Mouse (Mus musculus): ENCODE data around the gene Hoxa1.

Gene Hoxa1

GRCm38 (mm10) chr6:52171331-52171730 is 13.2 kb upstream of the Hoxa1 start:
- TF ChIP-seq POU5F1 (IDR thresholded peaks at IDR 0.05; ENCODE audit: borderline replicate concordance, low read length) (no peak), CTCF (conservative IDR thresholded peaks at IDR 0.05; ENCODE audit: low read length) (no peak)
- peaks cover 54% of the 10 kb centered on the region for H3K4me1 ChIP-seq (replicated peaks; ENCODE audit: low read depth, low read length)
- no peaks in the 10 kb centered on the region for H3K36me3 ChIP-seq (ENCODE audit: insufficient read depth, low read length)
- no peak overlapping the region for H3K4me3 ChIP-seq (replicated peaks; ENCODE audit: low read length)
- H3K27me3 ChIP-seq (ENCODE audit: insufficient read depth, low read length), result peaks cover 93% of the 10 kb centered on the region
- no peaks in the 10 kb centered on the region; the same call in 1 of the 2 replicates for H3K9me3 ChIP-seq (ENCODE audit: low read length)

GRCm38 (mm10) chr6:52170898-52171223 is 12.7 kb upstream of the Hoxa1 start:
- H3K4me1 ChIP-seq (replicated peaks; ENCODE audit: low read depth, low read length), result peaks cover 52% of the 10 kb centered on the region
- TF ChIP-seq CTCF (conservative IDR thresholded peaks at IDR 0.05; ENCODE audit: low read length) (no peak), NANOG (IDR thresholded peaks at IDR 0.05; ENCODE audit: borderline replicate concordance, low read length) (no peak), POU5F1 (IDR thresholded peaks at IDR 0.05; ENCODE audit: borderline replicate concordance, low read length) (no peak)
- H3K9me3 ChIP-seq (ENCODE audit: low read length), result no peaks in the 10 kb centered on the region; the same call in 1 of the 2 replicates
- peak overlapping the region; percentile 50 for H3K4me3 ChIP-seq (replicated peaks; ENCODE audit: low read length)
- H3K36me3 ChIP-seq (ENCODE audit: insufficient read depth, low read length), result no peaks in the 10 kb centered on the region
- peaks cover 94% of the 10 kb centered on the region for H3K27me3 ChIP-seq (ENCODE audit: insufficient read depth, low read length)

DNA sequence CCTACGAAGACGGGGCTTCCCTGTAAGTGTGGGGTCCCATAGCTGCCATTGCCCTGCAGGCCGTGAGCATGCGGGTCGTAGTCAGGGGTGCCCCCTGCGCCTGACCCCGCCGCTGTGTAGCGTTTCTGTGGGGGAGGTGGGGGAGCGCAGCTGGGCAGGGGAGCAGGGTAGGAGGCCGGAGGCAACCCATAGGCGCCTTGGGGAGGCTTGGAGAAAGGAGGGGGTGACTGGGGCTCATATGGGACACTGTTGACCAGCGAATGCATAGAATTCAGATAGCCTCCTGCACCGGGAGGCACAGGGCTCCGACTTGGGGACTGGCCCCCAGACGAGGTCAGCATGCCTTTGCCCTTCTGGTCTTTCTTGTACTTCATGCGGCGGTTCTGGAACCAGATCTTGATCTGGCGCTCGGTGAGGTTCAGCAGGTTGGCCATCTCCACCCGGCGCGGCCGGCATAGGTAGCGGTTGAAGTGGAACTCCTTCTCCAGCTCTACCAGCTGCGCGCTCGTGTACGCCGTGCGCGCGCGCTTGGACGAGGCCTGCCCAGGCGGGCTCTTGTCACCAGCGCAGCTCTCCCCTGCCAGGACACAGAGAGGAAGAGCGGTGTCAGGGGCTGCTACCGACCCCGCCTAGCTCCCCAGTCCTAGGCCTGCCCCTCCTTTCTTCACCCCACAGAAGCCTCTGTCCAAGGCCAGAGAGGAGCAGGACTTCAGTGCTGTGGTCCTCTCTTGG is 12.2 kb upstream of the Hoxa1 start:
- H3K36me3 ChIP-seq (ENCODE audit: insufficient read depth, low read length), result no peaks in the 10 kb centered on the region
- peak overlapping the region; percentile 50 for H3K4me3 ChIP-seq (replicated peaks; ENCODE audit: low read length)
- peaks cover 57% of the 10 kb centered on the region for H3K4me1 ChIP-seq (replicated peaks; ENCODE audit: low read depth, low read length)
- H3K27me3 ChIP-seq (ENCODE audit: insufficient read depth, low read length), result peaks cover 97% of the 10 kb centered on the region
- TF ChIP-seq NANOG (IDR thresholded peaks at IDR 0.05; ENCODE audit: borderline replicate concordance, low read length) (no peak), CTCF (conservative IDR thresholded peaks at IDR 0.05; ENCODE audit: low read length) (no peak), POU5F1 (IDR thresholded peaks at IDR 0.05; ENCODE audit: borderline replicate concordance, low read length) (no peak)
- H3K9me3 ChIP-seq (ENCODE audit: low read length), result no peaks in the 10 kb centered on the region; the same call in 1 of the 2 replicates

- Histone ChIP-seq H3K36me3 (ENCODE audit: insufficient read depth, low read length) (no peaks in the 10 kb centered on the region), H3K4me1 (replicated peaks; ENCODE audit: low read depth, low read length) (peaks cover 59% of the 10 kb centered on the region), H3K27me3 (ENCODE audit: insufficient read depth, low read length) (peaks cover 97% of the 10 kb centered on the region), H3K4me3 (replicated peaks; ENCODE audit: low read length) (peak overlapping the region; percentile 50; the same call in 1 of the 2 replicates), H3K9me3 (ENCODE audit: low read length) (no peaks in the 10 kb centered on the region; the same call in 1 of the 2 replicates)
- no peak for TF ChIP-seq NANOG (IDR thresholded peaks at IDR 0.05; ENCODE audit: borderline replicate concordance, low read length)
- no peak for TF ChIP-seq POU5F1 (IDR thresholded peaks at IDR 0.05; ENCODE audit: borderline replicate concordance, low read length)
- TF ChIP-seq CTCF (conservative IDR thresholded peaks at IDR 0.05; ENCODE audit: low read length), result no peak
These were observed 11.5 kb upstream of the Hoxa1 start for GRCm38 (mm10) chr6:52169499-52170165.

DNA sequence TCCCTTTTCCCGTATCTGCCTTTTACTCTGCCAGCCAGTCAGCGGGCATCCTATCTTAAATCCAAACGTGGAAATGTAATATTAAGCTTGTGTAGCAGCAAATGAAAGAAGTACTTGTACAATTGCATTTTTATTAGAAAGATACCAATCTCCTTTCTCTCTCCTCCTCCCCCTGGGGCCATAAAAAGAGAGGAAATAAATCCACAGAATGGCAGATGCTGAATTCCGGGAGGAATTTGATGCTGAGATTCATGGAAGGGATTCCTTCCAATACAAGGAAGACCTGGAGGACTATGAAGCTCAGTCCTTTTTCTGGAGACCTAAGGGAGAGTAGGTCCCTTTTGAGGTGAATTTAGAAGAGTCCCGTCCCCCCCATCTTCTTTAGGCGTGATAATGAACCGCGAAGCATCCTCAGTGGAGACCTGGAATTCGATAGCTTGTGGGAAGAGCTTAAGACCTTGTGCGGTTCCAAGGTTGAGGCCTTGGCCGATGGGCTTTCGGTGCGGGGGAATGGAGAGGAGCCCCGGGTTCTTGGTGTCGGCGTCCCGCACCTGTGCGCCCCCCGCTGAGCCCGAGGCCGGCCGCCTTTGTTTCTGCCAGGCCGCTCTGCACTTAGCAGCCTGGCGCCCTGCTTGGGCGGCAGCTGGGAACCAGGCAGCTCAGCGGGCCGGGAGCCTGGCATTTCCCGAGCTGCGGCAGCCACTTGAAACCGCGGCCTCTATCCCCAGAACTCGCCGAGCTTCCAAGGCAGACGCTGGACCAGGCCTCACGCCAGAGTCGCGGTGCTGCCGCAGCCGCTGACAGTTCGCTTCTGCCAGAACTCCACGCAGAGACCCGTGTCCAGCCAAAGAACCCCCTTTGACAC is 10.3 kb upstream of the Hoxa1 start:
- Histone ChIP-seq H3K27me3 (ENCODE audit: insufficient read depth, low read length) (peaks cover 99% of the 10 kb centered on the region), H3K4me1 (replicated peaks; ENCODE audit: low read depth, low read length) (peaks cover 69% of the 10 kb centered on the region), H3K4me3 (replicated peaks; ENCODE audit: low read length) (peak overlapping the region; percentile 41), H3K36me3 (ENCODE audit: insufficient read depth, low read length) (no peaks in the 10 kb centered on the region), H3K9me3 (ENCODE audit: low read length) (no peaks in the 10 kb centered on the region; the same call in 1 of the 2 replicates)
- TF ChIP-seq CTCF (conservative IDR thresholded peaks at IDR 0.05; ENCODE audit: low read length), result no peak
- TF ChIP-seq POU5F1 (IDR thresholded peaks at IDR 0.05; ENCODE audit: borderline replicate concordance, low read length), result no peak

- H3K36me3 ChIP-seq (ENCODE audit: insufficient read depth, low read length), result no peaks in the 10 kb centered on the region
- H3K27me3 ChIP-seq (ENCODE audit: insufficient read depth, low read length), result peaks cover 99% of the 10 kb centered on the region
- TF ChIP-seq CTCF (conservative IDR thresholded peaks at IDR 0.05; ENCODE audit: low read length) (no peak), NANOG (IDR thresholded peaks at IDR 0.05; ENCODE audit: borderline replicate concordance, low read length) (no peak), POU5F1 (IDR thresholded peaks at IDR 0.05; ENCODE audit: borderline replicate concordance, low read length) (no peak)
- H3K4me3 ChIP-seq (replicated peaks; ENCODE audit: low read length), result no peak overlapping the region
- peaks cover 73% of the 10 kb centered on the region for H3K4me1 ChIP-seq (replicated peaks; ENCODE audit: low read depth, low read length)
- no peaks in the 10 kb centered on the region; the same call in 1 of the 2 replicates for H3K9me3 ChIP-seq (ENCODE audit: low read length)
These were observed 9.6 kb upstream of the Hoxa1 start for GRCm38 (mm10) chr6:52167736-52168161.

DNA sequence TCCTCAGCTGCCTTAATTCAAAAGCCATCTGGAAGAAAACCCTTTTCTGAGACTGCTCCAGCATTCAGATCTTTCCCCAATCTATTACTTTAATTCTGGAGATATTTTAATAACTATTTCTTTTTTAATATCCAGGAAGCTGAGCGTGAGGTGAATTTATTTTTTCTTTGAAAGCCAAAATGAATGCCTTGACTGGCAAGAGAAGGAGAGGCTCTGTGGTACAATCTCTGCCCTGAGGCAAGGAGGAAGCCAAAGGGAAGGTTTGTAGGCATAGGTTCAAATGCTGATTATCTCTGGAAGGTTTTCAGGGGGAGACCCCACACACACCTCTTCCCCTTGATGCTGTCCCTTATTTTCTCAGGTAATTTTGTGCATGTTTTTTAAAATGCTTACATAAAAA is 9.1 kb upstream of the Hoxa1 start:
- H3K4me3 ChIP-seq (replicated peaks; ENCODE audit: low read length), result no peak overlapping the region
- H3K36me3 ChIP-seq (ENCODE audit: insufficient read depth, low read length), result no peaks in the 10 kb centered on the region
- H3K4me1 ChIP-seq (replicated peaks; ENCODE audit: low read depth, low read length), result peaks cover 71% of the 10 kb centered on the region
- H3K9me3 ChIP-seq (ENCODE audit: low read length), result no peaks in the 10 kb centered on the region; the same call in 1 of the 2 replicates
- H3K27me3 ChIP-seq (ENCODE audit: insufficient read depth, low read length), result peaks cover 97% of the 10 kb centered on the region
- TF ChIP-seq CTCF (conservative IDR thresholded peaks at IDR 0.05; ENCODE audit: low read length) (no peak), NANOG (IDR thresholded peaks at IDR 0.05; ENCODE audit: borderline replicate concordance, low read length) (no peak), POU5F1 (IDR thresholded peaks at IDR 0.05; ENCODE audit: borderline replicate concordance, low read length) (no peak)
